Mouse (Mus musculus): ENCODE measurements at regions not wholly inside any gene's neighbourhood (a gene's known extent, or its start where the extent isn't known, plus 50 kb on each side); places are given as distances from the start of the nearest gene placed in this dataset.

- Histone ChIP-seq H3K36me3 (no peaks in the 10 kb centered on the region), H3K4me2 (no peak overlapping the region), H3K27me3 (no peaks in the 10 kb centered on the region), H3K27ac (no peak overlapping the region), H3K4me3 (no peak overlapping the region), H3K4me1 (replicated peaks) (peaks cover 16% of the 10 kb centered on the region), H3K9ac (no peak overlapping the region), H3K9me3 (replicated peaks) (no peaks in the 10 kb centered on the region)
- ATAC-seq (replicated peaks; ENCODE audit: insufficient number of reproducible peaks, insufficient read depth, low FRiP score, low read depth), result no peak
- 67% methylated on average over 3 of the region's 3 CpGs for WGBS
Measured at GRCm38 (mm10) chr12:25250881-25251280, 153.9 kb upstream of the Id2 start.

- WGBS, result 73% methylated on average over 13 of the region's 13 CpGs
- Histone ChIP-seq H3K36me3 (no peaks in the 10 kb centered on the region), H3K4me3 (no peak overlapping the region), H3K9me3 (replicated peaks) (no peaks in the 10 kb centered on the region), H3K4me2 (no peak overlapping the region), H3K27me3 (no peaks in the 10 kb centered on the region), H3K27ac (no peak overlapping the region), H3K9ac (no peak overlapping the region), H3K4me1 (replicated peaks) (peaks cover 26% of the 10 kb centered on the region)
- ATAC-seq (replicated peaks; ENCODE audit: insufficient number of reproducible peaks, insufficient read depth, low FRiP score, low read depth), result no peak
Measured at GRCm38 (mm10) chr12:25248681-25249366, 151.9 kb upstream of the Id2 start.

DNA sequence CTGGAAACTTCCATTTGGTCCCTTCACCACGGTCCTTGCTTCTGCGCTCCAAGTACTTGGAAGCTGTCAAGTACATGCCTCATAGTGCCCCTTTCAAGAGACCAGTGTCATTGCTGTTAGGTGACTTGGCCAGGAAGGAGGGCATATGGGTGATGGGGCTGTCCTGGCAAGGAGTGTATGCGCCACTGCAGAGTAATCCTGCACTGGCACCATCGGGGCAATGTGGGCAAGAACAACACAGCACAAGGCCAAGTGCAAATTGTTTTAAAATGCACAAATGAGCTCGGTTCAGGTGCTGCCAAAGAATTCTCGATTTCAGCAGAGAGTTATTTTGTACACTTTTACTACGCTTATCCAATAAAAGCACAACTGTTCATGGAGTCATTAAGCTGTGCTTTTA is 149.6 kb upstream of the Id2 start:
- no peaks in the 10 kb centered on the region for H3K9me3 ChIP-seq (replicated peaks)
- H3K27ac ChIP-seq, result no peak overlapping the region
- WGBS, result 86% methylated on average over 7 of the region's 7 CpGs

DNA sequence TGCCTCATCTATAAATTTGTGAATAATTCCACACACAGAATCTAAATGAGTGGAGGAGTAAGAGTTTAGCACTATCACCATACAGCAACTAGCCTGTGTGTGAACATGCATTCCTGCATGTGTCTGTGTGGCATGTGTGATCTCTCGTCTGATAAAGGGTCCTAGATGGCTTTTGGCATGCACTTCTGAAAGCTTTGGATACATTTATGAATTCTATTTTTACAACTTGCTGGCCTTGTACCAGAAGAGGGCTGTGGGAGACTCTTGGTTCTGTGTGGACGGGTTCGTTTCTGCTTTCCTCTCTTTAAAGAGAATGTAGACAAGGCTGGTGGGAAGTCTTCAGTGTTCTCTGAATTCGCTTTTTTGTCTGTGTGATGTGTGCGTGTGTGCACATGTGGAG is 148.7 kb upstream of the Id2 start:
- 52% methylated on average over 5 of the region's 5 CpGs for WGBS
- no peak for ATAC-seq (replicated peaks; ENCODE audit: insufficient number of reproducible peaks, insufficient read depth, low FRiP score, low read depth)
- Histone ChIP-seq H3K4me1 (replicated peaks) (peaks cover 26% of the 10 kb centered on the region), H3K4me3 (no peak overlapping the region), H3K36me3 (no peaks in the 10 kb centered on the region), H3K4me2 (no peak overlapping the region), H3K27ac (peak overlapping the region; percentile 55), H3K9ac (no peak overlapping the region), H3K9me3 (replicated peaks) (no peaks in the 10 kb centered on the region), H3K27me3 (no peaks in the 10 kb centered on the region)

More for the DNA sequence above, 149.6 kb upstream of the Id2 start:
- no peak overlapping the region for H3K4me2 ChIP-seq
- H3K4me1 ChIP-seq (replicated peaks), result peaks cover 26% of the 10 kb centered on the region
- H3K4me3 ChIP-seq, result no peak overlapping the region
- H3K36me3 ChIP-seq, result no peaks in the 10 kb centered on the region
- no peak for ATAC-seq (replicated peaks; ENCODE audit: insufficient number of reproducible peaks, insufficient read depth, low FRiP score, low read depth)
- H3K9ac ChIP-seq, result no peak overlapping the region
- H3K27me3 ChIP-seq, result no peaks in the 10 kb centered on the region

DNA sequence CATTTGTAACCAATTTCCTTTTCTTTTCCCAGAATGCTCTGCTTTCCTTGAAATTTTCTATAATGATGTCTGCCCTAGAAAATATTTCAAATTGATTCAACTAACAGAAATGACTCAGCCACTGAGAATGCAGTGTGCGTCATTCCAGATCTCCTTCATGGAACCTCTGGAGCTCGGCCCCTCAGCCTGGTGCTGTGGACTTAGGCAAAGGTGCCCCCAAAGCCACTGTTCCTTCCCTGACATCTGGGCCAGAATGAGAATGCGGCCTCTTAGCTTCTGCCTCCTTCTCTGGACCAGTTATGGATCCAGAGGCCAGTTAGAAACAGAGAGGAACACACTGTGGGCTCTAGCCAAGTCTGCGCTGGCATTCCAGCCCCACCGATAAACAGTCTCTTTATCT is 148.3 kb upstream of the Id2 start:
- no peaks in the 10 kb centered on the region for H3K36me3 ChIP-seq
- no peak overlapping the region for H3K4me2 ChIP-seq
- H3K4me1 ChIP-seq (replicated peaks), result peaks cover 28% of the 10 kb centered on the region
- H3K27me3 ChIP-seq, result no peaks in the 10 kb centered on the region
- H3K9me3 ChIP-seq (replicated peaks), result no peaks in the 10 kb centered on the region
- peak overlapping the region; percentile 55 for H3K27ac ChIP-seq
- WGBS, result 43% methylated on average over 5 of the region's 5 CpGs
- ATAC-seq (replicated peaks; ENCODE audit: insufficient number of reproducible peaks, insufficient read depth, low FRiP score, low read depth), result no peak
- no peak overlapping the region for H3K4me3 ChIP-seq
- H3K9ac ChIP-seq, result no peak overlapping the region

- Histone ChIP-seq H3K4me2 (no peak overlapping the region), H3K27ac (no peak overlapping the region), H3K4me3 (no peak overlapping the region), H3K9ac (no peak overlapping the region), H3K9me3 (replicated peaks) (no peaks in the 10 kb centered on the region), H3K27me3 (no peaks in the 10 kb centered on the region), H3K36me3 (no peaks in the 10 kb centered on the region), H3K4me1 (replicated peaks) (peaks cover 34% of the 10 kb centered on the region)
- ATAC-seq (replicated peaks; ENCODE audit: insufficient number of reproducible peaks, insufficient read depth, low FRiP score, low read depth), result no peak
- 76% methylated on average over 1 of the region's 1 CpGs for WGBS
Measured at GRCm38 (mm10) chr12:25244666-25245065, 147.7 kb upstream of the Id2 start.

- Histone ChIP-seq H3K9me3 (replicated peaks) (no peaks in the 10 kb centered on the region), H3K36me3 (no peaks in the 10 kb centered on the region), H3K9ac (no peak overlapping the region), H3K4me1 (replicated peaks) (peaks cover 29% of the 10 kb centered on the region), H3K27me3 (no peaks in the 10 kb centered on the region), H3K4me3 (no peak overlapping the region), H3K4me2 (no peak overlapping the region), H3K27ac (no peak overlapping the region)
- ATAC-seq (replicated peaks; ENCODE audit: insufficient number of reproducible peaks, insufficient read depth, low FRiP score, low read depth), result no peak
- WGBS, result 67% methylated on average over 1 of the region's 1 CpGs
Measured at GRCm38 (mm10) chr12:25243901-25244300, 147.0 kb upstream of the Id2 start.

- H3K4me1 ChIP-seq (replicated peaks), result peaks cover 29% of the 10 kb centered on the region
- H3K4me2 ChIP-seq, result no peak overlapping the region
- H3K27ac ChIP-seq, result no peak overlapping the region
- H3K27me3 ChIP-seq, result no peaks in the 10 kb centered on the region
- no peak overlapping the region for H3K4me3 ChIP-seq
- H3K9me3 ChIP-seq (replicated peaks), result no peaks in the 10 kb centered on the region
- no peak for ATAC-seq (replicated peaks; ENCODE audit: insufficient number of reproducible peaks, insufficient read depth, low FRiP score, low read depth)
- H3K9ac ChIP-seq, result no peak overlapping the region
- H3K36me3 ChIP-seq, result no peaks in the 10 kb centered on the region
- 65% methylated on average over 3 of the region's 3 CpGs for WGBS
Measured at GRCm38 (mm10) chr12:25242369-25242768, 145.4 kb upstream of the Id2 start.

GRCm38 (mm10) chr12:25241675-25242074 is 144.7 kb upstream of the Id2 start:
- Histone ChIP-seq H3K4me3 (no peak overlapping the region), H3K4me2 (no peak overlapping the region), H3K9ac (no peak overlapping the region), H3K4me1 (replicated peaks) (peaks cover 28% of the 10 kb centered on the region), H3K27me3 (no peaks in the 10 kb centered on the region), H3K9me3 (replicated peaks) (no peaks in the 10 kb centered on the region), H3K36me3 (no peaks in the 10 kb centered on the region), H3K27ac (no peak overlapping the region)
- no peak for ATAC-seq (replicated peaks; ENCODE audit: insufficient number of reproducible peaks, insufficient read depth, low FRiP score, low read depth)
- 77% methylated on average over 3 of the region's 3 CpGs for WGBS

- Histone ChIP-seq H3K27me3 (no peaks in the 10 kb centered on the region), H3K36me3 (no peaks in the 10 kb centered on the region), H3K9ac (no peak overlapping the region), H3K9me3 (replicated peaks) (no peaks in the 10 kb centered on the region), H3K4me1 (replicated peaks) (peaks cover 20% of the 10 kb centered on the region), H3K27ac (no peak overlapping the region), H3K4me3 (no peak overlapping the region), H3K4me2 (no peak overlapping the region)
- ATAC-seq (replicated peaks; ENCODE audit: insufficient number of reproducible peaks, insufficient read depth, low FRiP score, low read depth), result no peak
- WGBS, result 85% methylated on average over 3 of the region's 3 CpGs
Measured at GRCm38 (mm10) chr12:25240796-25241195, 143.9 kb upstream of the Id2 start.

GRCm38 (mm10) chr12:25240142-25240541 is 143.2 kb upstream of the Id2 start:
- no peak overlapping the region for H3K27ac ChIP-seq
- H3K27me3 ChIP-seq, result no peaks in the 10 kb centered on the region
- ATAC-seq (replicated peaks; ENCODE audit: insufficient number of reproducible peaks, insufficient read depth, low FRiP score, low read depth), result no peak
- H3K9me3 ChIP-seq (replicated peaks), result no peaks in the 10 kb centered on the region
- H3K36me3 ChIP-seq, result no peaks in the 10 kb centered on the region
- no peak overlapping the region for H3K9ac ChIP-seq
- peaks cover 13% of the 10 kb centered on the region for H3K4me1 ChIP-seq (replicated peaks)
- H3K4me2 ChIP-seq, result no peak overlapping the region
- H3K4me3 ChIP-seq, result no peak overlapping the region
- WGBS, result 39% methylated on average over 12 of the region's 12 CpGs

DNA sequence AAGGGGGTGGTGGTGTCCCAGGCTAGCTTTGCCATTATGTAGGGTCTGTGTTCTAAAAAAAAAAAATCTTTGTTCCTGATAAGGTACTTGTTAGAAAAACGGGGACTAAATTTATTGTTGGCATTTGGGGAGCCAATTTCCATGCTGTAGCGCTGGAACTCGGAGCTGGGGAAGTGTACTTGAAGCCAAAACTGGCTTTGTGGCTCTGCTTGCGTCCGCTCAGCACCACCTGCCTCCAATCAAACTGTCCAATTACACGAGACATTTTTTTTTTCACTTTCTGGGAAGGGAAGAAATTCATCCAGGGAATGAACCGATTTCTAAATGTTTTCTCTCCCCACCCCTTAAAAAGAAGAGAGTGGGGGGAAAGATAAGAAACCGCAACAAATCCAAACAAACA is 138.1 kb upstream of the Id2 start:
- no peaks in the 10 kb centered on the region for H3K9me3 ChIP-seq (replicated peaks)
- ATAC-seq (replicated peaks; ENCODE audit: insufficient number of reproducible peaks, insufficient read depth, low FRiP score, low read depth), result no peak
- peaks cover 21% of the 10 kb centered on the region for H3K4me1 ChIP-seq (replicated peaks)
- no peaks in the 10 kb centered on the region for H3K36me3 ChIP-seq
- no peak overlapping the region for H3K4me3 ChIP-seq
- H3K4me2 ChIP-seq, result no peak overlapping the region
- WGBS, result 35% methylated on average over 8 of the region's 8 CpGs
- no peak overlapping the region for H3K27ac ChIP-seq
- no peak overlapping the region for H3K9ac ChIP-seq
- H3K27me3 ChIP-seq, result no peaks in the 10 kb centered on the region
